ENCODE assay signal across 13 mouse cellular contexts in the genomic region with DNA sequence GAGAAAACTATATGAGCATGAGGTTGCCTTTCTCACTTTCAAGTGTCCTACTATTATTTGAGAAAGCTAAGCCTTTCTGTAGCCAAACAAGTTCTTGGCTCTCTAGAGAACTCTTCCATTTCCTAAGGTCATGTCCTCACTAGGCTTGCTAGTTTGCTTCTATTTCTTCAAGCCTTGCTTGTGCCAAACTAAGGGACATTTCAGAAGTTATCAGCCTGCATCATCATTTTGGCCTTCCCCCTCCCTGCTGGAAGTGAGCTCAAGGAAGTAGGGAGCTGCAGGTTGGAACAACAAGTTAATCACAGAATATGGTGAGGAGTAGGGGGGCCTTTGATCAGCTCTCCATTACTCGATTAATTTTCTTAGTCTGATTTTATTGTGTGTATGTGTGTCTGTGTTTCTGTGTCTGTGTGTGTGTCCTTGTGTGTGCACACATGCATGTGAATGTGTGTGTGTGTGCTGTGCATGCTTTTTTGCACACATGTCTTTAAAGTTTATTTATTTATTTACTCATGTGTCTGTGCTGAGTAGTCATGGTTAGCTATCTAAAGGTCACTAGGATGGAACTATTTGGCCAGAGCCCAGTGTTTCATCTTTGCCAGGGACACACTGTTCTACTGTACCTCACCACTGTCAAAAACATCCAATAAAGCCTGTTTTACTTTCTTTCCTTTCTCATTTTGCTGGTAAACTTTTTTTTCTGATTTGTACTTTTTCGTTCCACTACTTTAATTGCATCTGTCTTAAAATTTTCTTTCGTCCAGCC.
DNase-seq lines count a peak whose midpoint lies in the region.
"Had no signal": no experiment of that assay in that cellular context is flagged by ENCODE, and none has a peak within 500 bp of the region (broad histone marks: within the 10 kb centered on the region; RNA-seq: fewer than 3 reads in every experiment).

No protein-coding gene starts in this region.

- peak; percentile 4 to 10 for DNase-seq in gastrocnemius, postnatal 36 days
- no peak for DNase-seq in gastrocnemius, postnatal 25 days
- peak; percentile 37 to 76 for DNase-seq in kidney, adult 8-10 months
- no peak for DNase-seq in kidney, postnatal 10 days
- peak; percentile 14 for DNase-seq in adrenal gland, postnatal 25 days
- DNase-seq in testis, postnatal 14 days (ENCODE audit: low spot score), result peak; percentile 39
- no peak for DNase-seq in ovary, postnatal 36 days (ENCODE audit: low spot score)
- DNase-seq: B cell, adult 2 months; cerebellum, postnatal 10 days; heart, postnatal 14 days; liver, postnatal 0 days; right cerebral cortex, postnatal 25 days; thymus, postnatal 36 days had no signal

- intact Hi-C loops in gastrocnemius, postnatal 36 days (cut with DNase I), result no loop called here

Comparison
In these comparisons a context has a peak if more than half of its experiments do, and no peak if none do; other contexts are left out.
1. DNase-seq: peak in gastrocnemius, postnatal 36 days (2 of 2), kidney, adult 8-10 months (2 of 2), adrenal gland, postnatal 25 days (single experiment) and testis, postnatal 14 days (single experiment); none in gastrocnemius, postnatal 25 days (single experiment), kidney, postnatal 10 days (single experiment) and ovary, postnatal 36 days (single experiment).